Comparison of ENCODE assay signal across 13 mouse cellular contexts in genomic region chr10:42759741-42760140, GRCm38 (mm10). TPM values are rescaled to one million over a fixed set of nuclear protein-coding genes. Genes with fewer than 3 reads are reported as not detected.
A peak's percentile ranks its signal among the peaks of the same experiment; 100 is the strongest.
DNase-seq lines count a peak whose midpoint lies in the region; TF ChIP-seq lines count a peak whose summit lies in the region.
"Had no signal": no experiment of that assay in that cellular context is flagged by ENCODE, and none has a peak within 500 bp of the region (broad histone marks: within the 10 kb centered on the region; RNA-seq: fewer than 3 reads in every experiment).

No protein-coding gene starts in this region.

- peak overlapping the region; percentile 83 for H3K27ac ChIP-seq in embryonic fibroblast, embryonic 13.5 days (ENCODE audit: insufficient read depth, low read length)
- peak overlapping the region; percentile 19; the same call in 1 of the 2 replicates for H3K27ac ChIP-seq in macrophage
- H3K27ac ChIP-seq: embryonic facial prominence, embryonic 12.5 days; forebrain, embryonic 13.5 days; hindbrain, embryonic 15.5 days had no signal

- H3K4me1 ChIP-seq in embryonic fibroblast, embryonic 13.5 days (ENCODE audit: control insufficient read depth, insufficient read depth, low read length), result peaks cover 9% of the 10 kb centered on the region

- H3K79me2 ChIP-seq in macrophage (ENCODE audit: inconsistent target), result peaks cover 29% of the 10 kb centered on the region

- WGBS in macrophage (ENCODE audit: missing documents), result 66% methylated on average over 4 of the region's 4 CpGs

- H3K36me3 ChIP-seq in macrophage (ENCODE audit: inconsistent target), result no peaks in the 10 kb centered on the region
- H3K36me3 ChIP-seq: embryonic facial prominence, embryonic 12.5 days; heart, embryonic 12.5 days; hindbrain, embryonic 15.5 days had no signal

- TF ChIP-seq CTCF in embryonic fibroblast, embryonic 13.5 days (IDR thresholded peaks at IDR 0.05; ENCODE audit: borderline replicate concordance, insufficient read depth, low read length), result no peak

- H3K4me3 ChIP-seq in embryonic fibroblast, embryonic 13.5 days (ENCODE audit: insufficient read depth, low read length), result no peak overlapping the region
- no peak overlapping the region for H3K4me3 ChIP-seq in macrophage (ENCODE audit: inconsistent target)
- H3K4me3 ChIP-seq: embryonic facial prominence, embryonic 12.5 days; forebrain, embryonic 13.5 days; heart, embryonic 12.5 days; hindbrain, embryonic 15.5 days had no signal

- TF ChIP-seq POLR2A in embryonic fibroblast, embryonic 13.5 days (IDR thresholded peaks at IDR 0.05; ENCODE audit: low read depth, low read length), result no peak

- intact Hi-C loops in left cerebral cortex, postnatal 36 days (cut with DNase I), result no loop called here

- peak; percentile 19 for DNase-seq in cerebellum, adult 9-10 months
- no peak for DNase-seq in cerebellum, adult 9-11 months
- DNase-seq in Muller cell, postnatal 12 days (ENCODE audit: inconsistent ontology term), result peak; percentile 75
- DNase-seq in left cerebral cortex, postnatal 36 days (ENCODE audit: low spot score in 2 of 2), result no peak
- DNase-seq in thymus, postnatal 14 days, result no peak
- no peak for DNase-seq in embryo, embryonic 10.5 days (ENCODE audit: low spot score)
- DNase-seq: forebrain, postnatal 0 days had no signal

RNA-seq across cellular contexts. Expression of gene Sec63, which starts 1.6 kb away (rescaled TPM):
- 106 and 124 TPM in 2 replicates for polyA plus RNA-seq in embryonic fibroblast, embryonic 13.5 days (2011; ENCODE audit: insufficient read length, low read depth, missing spikeins)
- total RNA-seq in macrophage (2018; cell fraction: chromatin; rRNA removed), result 100 to 1,000 TPM in 3 of 26 experiments, 10 to 100 TPM in 23; 37.5 to 115 (median 55.9) TPM
- total RNA-seq in macrophage (2018; cell fraction: cytosol; rRNA removed), result 10 to 100 TPM; 19.4 to 60.0 (median 36.0) TPM
- 10 to 100 TPM; 33.3 to 92.8 (median 51.0) TPM for total RNA-seq in macrophage (2018; cell fraction: nucleus; rRNA removed)
- polyA plus RNA-seq in macrophage (2018), result 33.2 to 118 TPM (median 35.9 TPM) in 3 replicates
- total RNA-seq in left cerebral cortex, postnatal 36 days (2021), result 10 to 100 TPM; 54.3 to 56.3 TPM

Comparison
In these comparisons a context has a peak if more than half of its experiments do, and no peak if none do; other contexts are left out.
1. DNase-seq: peak in cerebellum, adult 9-10 months (single experiment) and Muller cell, postnatal 12 days (single experiment); none in cerebellum, adult 9-11 months (single experiment), left cerebral cortex, postnatal 36 days (0 of 2), thymus, postnatal 14 days (single experiment) and embryo, embryonic 10.5 days (single experiment).